Mouse (Mus musculus): ENCODE measurements around the gene Akap6.

Gene Akap6

GRCm38 (mm10) chr12:53042739-53043138 lies 343.6 kb downstream of the Akap6 start:
- DNase-seq: no peak

GRCm38 (mm10) chr12:53057606-53058005 lies 358.4 kb downstream of the Akap6 start:
- DNase-seq: no peak

DNA sequence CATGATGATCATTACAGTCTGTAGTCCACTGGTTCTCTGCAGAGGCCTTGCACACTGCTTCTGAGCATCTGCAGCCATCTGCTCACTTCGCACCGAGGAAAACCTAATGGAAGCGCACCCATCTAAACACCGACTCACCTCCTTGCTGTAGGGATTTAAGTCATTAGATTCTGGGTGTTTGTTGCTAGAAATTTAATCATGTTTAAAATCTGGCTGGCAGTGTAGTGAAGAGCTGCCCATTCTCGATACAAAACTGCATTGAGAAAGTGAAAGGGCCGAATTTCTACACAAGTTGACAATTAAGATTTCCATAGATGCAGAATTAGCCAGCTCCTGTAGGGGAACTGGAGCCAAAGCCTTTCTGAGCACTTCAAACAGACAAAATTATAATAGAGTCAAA lies 361.7 kb downstream of the Akap6 start:
- no peak for DNase-seq

DNA sequence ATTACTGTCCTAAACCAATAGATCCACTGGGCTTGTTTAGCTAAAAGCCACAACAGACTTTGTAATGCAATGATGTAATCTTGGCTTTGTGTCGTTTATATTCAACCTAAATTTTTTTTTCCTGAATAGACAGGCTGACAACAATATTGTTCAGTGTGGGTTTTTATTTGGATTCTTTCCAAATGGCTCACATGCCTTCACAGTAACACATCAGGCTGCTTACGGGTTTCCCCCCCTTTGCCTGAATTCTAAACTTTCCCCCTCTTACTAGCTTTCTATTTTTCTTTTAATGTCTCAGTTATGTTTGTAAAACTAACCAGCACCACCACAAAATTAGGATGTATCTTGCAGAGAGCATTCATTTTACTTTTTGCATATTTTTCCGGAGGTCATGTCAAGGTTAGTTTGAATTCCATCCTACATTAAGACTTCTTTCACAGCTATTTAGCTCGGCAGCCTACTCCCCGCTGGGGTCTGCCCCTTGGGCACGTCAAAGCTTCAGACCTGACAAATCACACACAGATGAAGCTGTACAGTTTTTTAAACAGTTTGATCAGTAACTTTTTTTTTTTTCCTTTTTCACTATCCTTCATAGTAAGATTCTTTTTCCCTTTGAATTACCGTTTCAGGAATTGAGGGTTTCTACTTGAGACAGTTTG lies 362.4 kb downstream of the Akap6 start:
- DNase-seq: no peak

DNA sequence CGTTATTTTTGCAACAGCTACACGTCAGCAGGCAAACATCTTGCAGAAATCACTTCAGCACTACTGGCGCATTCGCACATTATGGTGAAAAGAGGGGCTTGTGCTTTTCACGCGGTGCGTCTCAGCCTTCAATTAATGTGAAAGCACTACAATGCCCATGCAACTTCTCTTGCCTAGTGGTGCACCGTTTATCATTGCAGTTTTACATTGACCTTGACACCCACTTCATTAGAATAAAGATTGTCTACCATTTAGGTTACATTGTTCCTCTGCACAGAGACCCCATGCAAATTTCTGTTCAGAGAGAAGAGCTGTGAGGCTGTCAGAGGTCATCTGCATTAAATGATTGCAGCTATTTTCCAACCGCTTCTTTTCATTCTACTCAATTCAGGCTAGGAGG lies 363.8 kb downstream of the Akap6 start:
- no peak for DNase-seq

DNA sequence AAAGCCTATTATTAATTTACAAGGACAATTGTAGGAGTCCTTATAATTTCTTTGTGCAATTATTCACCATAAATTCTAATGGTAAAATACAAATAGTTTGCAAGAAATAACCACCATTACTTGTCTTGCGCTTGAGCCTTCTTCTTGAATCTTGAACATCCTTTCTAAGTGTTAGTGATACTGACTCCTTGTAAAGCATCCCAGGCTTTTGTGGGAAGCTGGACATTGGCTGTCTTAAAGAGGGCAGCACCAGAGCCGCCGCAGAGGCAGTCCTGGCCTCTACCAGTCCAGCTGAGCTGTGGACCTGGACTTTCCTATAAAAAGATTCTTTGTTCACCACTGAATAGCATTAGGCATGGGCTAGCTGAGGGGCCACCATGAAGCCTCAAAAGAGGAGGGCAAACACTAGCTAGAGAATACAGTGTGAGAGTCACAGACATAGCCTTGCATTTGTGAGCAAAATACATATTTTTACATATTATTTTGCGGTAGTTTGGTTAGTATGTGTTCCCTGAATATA lies 365.1 kb downstream of the Akap6 start:
- DNase-seq: no peak

- no peak for DNase-seq
Observed at GRCm38 (mm10) chr12:53065031-53065785, 366.0 kb downstream of the Akap6 start.

GRCm38 (mm10) chr12:53066321-53066720 lies 367.1 kb downstream of the Akap6 start:
- no peak for DNase-seq

- DNase-seq: no peak
Observed at GRCm38 (mm10) chr12:53070907-53071306, 371.7 kb downstream of the Akap6 start.

- DNase-seq: no peak
Observed at GRCm38 (mm10) chr12:53076595-53077400, 377.6 kb downstream of the Akap6 start.

DNA sequence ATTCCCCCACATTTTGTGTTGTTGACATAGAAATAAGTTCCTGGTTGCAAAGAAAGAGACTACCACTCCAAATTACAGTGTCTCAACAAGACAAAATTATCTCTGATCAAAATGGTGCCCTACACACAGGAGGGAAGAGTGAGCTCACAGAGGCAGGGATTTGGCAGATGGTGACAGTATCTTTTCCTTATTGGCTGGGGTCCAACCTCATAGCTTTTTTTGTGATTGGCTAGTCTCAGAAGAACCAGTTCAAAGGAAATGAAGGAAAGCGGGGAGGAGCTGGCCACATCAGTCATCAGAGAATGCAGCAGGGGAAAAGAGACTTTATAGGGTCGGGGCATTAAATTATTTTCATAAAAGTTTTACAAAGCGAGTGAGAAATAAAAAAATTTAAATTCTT lies 386.6 kb downstream of the Akap6 start:
- no peak for DNase-seq

DNA sequence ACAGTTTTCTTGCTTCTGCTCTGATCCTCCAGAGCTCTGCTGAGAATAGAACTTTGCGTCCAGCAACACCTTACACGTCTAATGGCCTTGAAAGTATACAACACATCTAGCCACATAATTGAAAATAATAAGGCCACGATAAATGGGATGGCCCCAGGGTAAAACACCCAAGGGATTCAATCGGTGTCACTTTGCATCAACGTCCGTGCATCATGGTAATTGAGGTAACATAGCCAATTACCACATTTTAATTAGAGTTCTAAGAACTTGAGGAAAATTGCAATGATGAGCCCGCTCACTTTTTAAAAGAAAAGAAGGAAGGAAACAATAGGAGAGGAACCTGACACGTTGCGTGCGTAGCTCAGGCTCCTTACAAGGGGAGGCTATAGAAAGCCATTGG lies 413.1 kb downstream of the Akap6 start:
- no peak for DNase-seq

DNA sequence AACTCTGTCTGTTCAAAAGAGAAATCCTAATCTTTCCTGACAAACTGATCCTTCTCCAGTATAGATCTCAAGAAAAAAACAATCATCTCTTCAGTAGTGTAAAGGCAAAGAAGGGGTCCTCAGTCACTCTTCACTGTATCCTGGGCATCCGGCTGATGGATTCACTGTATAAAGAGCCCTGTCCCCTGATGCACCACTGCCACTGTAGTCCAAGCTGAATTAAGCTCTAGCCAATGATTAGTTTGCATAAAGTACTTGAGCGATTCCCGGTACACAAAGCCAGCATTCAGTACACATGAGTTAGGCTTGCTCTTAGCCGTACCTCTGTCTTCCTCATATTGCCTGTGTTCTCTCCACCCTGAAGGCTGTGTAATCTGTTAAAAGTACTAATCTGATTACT lies 420.2 kb downstream of the Akap6 start:
- no peak for DNase-seq

GRCm38 (mm10) chr12:53124131-53124530 lies 424.9 kb downstream of the Akap6 start:
- DNase-seq: no peak

DNA sequence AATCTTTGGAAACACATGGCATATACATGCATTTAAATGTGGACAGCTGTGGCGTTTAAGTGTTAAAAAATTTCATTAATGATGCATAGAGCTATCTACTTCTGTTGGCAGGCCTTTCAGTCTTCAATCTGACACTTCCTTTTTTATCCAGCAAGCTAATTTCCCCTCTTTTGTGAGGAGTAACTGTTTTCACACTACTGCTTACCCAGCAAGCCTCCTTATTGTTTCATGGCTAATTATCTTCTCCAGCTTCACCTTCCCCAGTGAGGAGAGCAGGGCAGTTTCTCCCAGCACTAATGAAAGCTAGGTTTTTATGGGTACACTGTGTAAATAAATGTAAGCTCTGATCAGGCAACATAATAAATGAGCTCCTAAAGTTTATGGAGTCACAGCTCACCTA lies 425.5 kb downstream of the Akap6 start:
- no peak for DNase-seq

- no peak for DNase-seq
Observed at GRCm38 (mm10) chr12:53125286-53125685, 426.1 kb downstream of the Akap6 start.

GRCm38 (mm10) chr12:53134196-53134595 lies 435.0 kb downstream of the Akap6 start:
- no peak for DNase-seq

DNA sequence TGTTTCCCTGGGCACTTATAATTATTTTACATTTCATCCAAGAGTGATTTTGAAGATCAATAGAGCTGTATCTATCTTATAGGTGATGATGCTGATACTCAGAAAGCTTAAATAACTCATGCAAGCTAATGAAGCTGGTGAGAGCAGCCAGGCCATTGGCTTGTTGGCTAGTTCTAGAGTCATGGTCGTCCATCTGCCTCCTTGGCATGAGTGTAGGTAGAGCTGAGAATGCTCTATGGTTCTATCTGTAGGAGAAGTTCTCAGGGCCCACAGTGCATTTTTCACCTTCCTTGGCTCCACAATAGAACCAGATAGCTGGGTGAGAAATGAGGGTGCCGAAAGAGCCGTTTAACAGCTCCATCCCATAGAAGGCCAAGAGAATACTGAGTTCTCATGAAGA lies 438.1 kb downstream of the Akap6 start:
- DNase-seq: no peak

- DNase-seq: no peak
Observed at GRCm38 (mm10) chr12:53144122-53144695, 445.0 kb downstream of the Akap6 start.

DNA sequence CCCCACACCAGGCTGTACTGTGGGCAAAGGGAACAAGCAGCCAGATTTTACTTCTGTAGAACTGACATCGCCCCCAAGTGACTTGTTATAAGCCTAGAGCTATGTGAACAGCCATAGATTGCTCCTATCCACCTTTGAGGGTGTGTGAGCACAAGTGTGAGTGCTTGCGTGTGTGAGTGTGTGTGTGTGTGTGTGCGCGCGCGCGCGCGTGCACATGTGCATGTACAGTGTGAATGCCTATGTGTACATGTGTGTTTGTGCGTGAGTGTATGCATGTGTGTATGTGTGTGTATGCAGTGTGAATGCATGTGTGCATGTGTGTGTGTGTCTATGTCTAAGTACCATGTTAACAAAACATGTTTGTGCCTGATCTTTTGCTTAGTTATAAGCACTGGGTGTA lies 445.6 kb downstream of the Akap6 start:
- DNase-seq: no peak

- no peak for DNase-seq
Observed at GRCm38 (mm10) chr12:53145516-53145915, 446.3 kb downstream of the Akap6 start.

- DNase-seq: peak; percentile 17
Observed at GRCm38 (mm10) chr12:53146460-53147050, 447.4 kb downstream of the Akap6 start.

DNA sequence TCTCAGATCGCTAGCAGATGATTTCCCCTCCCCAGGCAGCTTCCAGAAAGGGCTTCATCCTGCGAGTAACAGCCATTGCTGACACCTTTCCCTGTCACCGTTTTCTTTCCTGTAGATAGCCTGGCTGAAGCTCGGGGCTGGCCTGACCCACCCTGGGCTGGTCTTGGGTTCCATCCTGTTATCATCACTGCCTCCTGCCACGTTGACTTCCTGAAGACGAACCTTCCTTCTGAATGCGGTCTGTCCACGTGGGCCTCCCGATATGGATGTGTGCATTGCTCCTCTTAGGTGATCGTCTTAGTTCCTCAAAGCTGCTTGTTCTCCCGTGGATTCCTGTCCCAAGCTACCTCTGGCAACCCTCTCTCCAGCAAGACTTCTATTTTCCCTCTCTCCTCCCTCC lies 448.5 kb downstream of the Akap6 start:
- DNase-seq: no peak
